Comparison of ENCODE assay signal across 21 mouse cellular contexts in genomic region chr8:105620211-105620610, GRCm38 (mm10). TPM values are rescaled to one million over a fixed set of nuclear protein-coding genes. Genes with fewer than 3 reads are reported as not detected.
A peak's percentile ranks its signal among the peaks of the same experiment; 100 is the strongest.
DNase-seq lines count a peak whose midpoint lies in the region; ATAC-seq and TF ChIP-seq lines count a peak whose summit lies in the region.
"Had no signal": no experiment of that assay in that cellular context is flagged by ENCODE, and none has a peak within 500 bp of the region (broad histone marks: within the 10 kb centered on the region; RNA-seq: fewer than 3 reads in every experiment).

No protein-coding gene starts in this region.

- no peaks in the 10 kb centered on the region for H3K79me2 ChIP-seq in myocyte (ENCODE audit: control insufficient read depth, insufficient read depth)

- no peak for TF ChIP-seq POLR2A in myocyte (IDR thresholded peaks at IDR 0.05; ENCODE audit: insufficient read length, low read depth)

- 88% methylated on average over 19 of the region's 19 CpGs for WGBS in heart, embryonic 10.5 days
- WGBS in liver, embryonic 13.5 days (ENCODE audit: insufficient replicate concordance): 81% methylated on average over 19 of the region's 19 CpGs
- WGBS in liver, embryonic 11.5 days: 89% methylated on average over 19 of the region's 19 CpGs

- H3K27ac ChIP-seq in heart, embryonic 10.5 days: no peak overlapping the region
- no peak overlapping the region for H3K27ac ChIP-seq in liver, embryonic 13.5 days
- no peak overlapping the region for H3K27ac ChIP-seq in liver, embryonic 11.5 days (ENCODE audit: low read depth, low read length)
- H3K27ac ChIP-seq: embryonic facial prominence, embryonic 10.5 days; forebrain, embryonic 13.5 days; gastrocnemius, adult 2 months; hindbrain, embryonic 12.5 days had no signal

- H3K9ac ChIP-seq in liver, embryonic 13.5 days: peak overlapping the region; percentile 17; the same call in 1 of the 2 replicates
- no peak overlapping the region for H3K9ac ChIP-seq in liver, embryonic 11.5 days (ENCODE audit: low read depth, low read length)
- H3K9ac ChIP-seq: forebrain, embryonic 13.5 days; hindbrain, embryonic 12.5 days had no signal

- no peak overlapping the region for H3K4me3 ChIP-seq in heart, embryonic 10.5 days
- no peak overlapping the region for H3K4me3 ChIP-seq in liver, embryonic 13.5 days (replicated peaks)
- H3K4me3 ChIP-seq in liver, embryonic 11.5 days (ENCODE audit: low read depth, low read length): no peak overlapping the region
- no peak overlapping the region for H3K4me3 ChIP-seq in myocyte
- H3K4me3 ChIP-seq: embryonic facial prominence, embryonic 10.5 days; forebrain, embryonic 13.5 days; gastrocnemius, adult 2 months; hindbrain, embryonic 12.5 days had no signal

- H3K9me3 ChIP-seq in heart, embryonic 10.5 days: no peaks in the 10 kb centered on the region
- H3K9me3 ChIP-seq in liver, embryonic 13.5 days (replicated peaks): no peaks in the 10 kb centered on the region
- H3K9me3 ChIP-seq in liver, embryonic 11.5 days (ENCODE audit: control insufficient read depth, low read length): no peaks in the 10 kb centered on the region
- H3K9me3 ChIP-seq: embryonic facial prominence, embryonic 10.5 days; forebrain, embryonic 13.5 days; hindbrain, embryonic 12.5 days had no signal

- no peaks in the 10 kb centered on the region; the same call in 1 of the 2 replicates for H3K27me3 ChIP-seq in heart, embryonic 10.5 days (ENCODE audit: insufficient read depth, poor library complexity, severe bottlenecking)
- H3K27me3 ChIP-seq in liver, embryonic 13.5 days: no peaks in the 10 kb centered on the region
- no peaks in the 10 kb centered on the region for H3K27me3 ChIP-seq in liver, embryonic 11.5 days (replicated peaks; ENCODE audit: control insufficient read depth, insufficient read depth, low read length)
- H3K27me3 ChIP-seq in myocyte (ENCODE audit: control insufficient read depth, insufficient read depth, insufficient read length): no peaks in the 10 kb centered on the region

- intact Hi-C loops in heart, postnatal 14 days (cut with DNase I): no loop called here

- no peak overlapping the region for H3K4me2 ChIP-seq in liver, embryonic 13.5 days
- H3K4me2 ChIP-seq in liver, embryonic 11.5 days: no peak overlapping the region
- no peak overlapping the region for H3K4me2 ChIP-seq in myocyte (ENCODE audit: low read depth)
- H3K4me2 ChIP-seq: forebrain, embryonic 13.5 days; hindbrain, embryonic 12.5 days had no signal

- peaks cover 33% of the 10 kb centered on the region for H3K4me1 ChIP-seq in heart, embryonic 10.5 days
- peaks cover 21% of the 10 kb centered on the region for H3K4me1 ChIP-seq in liver, embryonic 13.5 days (replicated peaks)
- peaks cover 14% of the 10 kb centered on the region for H3K4me1 ChIP-seq in liver, embryonic 11.5 days (replicated peaks; ENCODE audit: control insufficient read depth, insufficient read depth, low read length)

- no peak overlapping the region for H3ac ChIP-seq in myocyte (ENCODE audit: control insufficient read depth, insufficient read length)

- peak; percentile 73 for DNase-seq in heart, embryonic 10.5 days (ENCODE audit: low spot score)
- no peak for DNase-seq in heart, postnatal 14 days
- no peak for DNase-seq in liver, embryonic 13.5 days
- DNase-seq in liver, embryonic 11.5 days (ENCODE audit: low spot score): no peak
- peak; percentile 17 for DNase-seq in thymus, postnatal 25 days
- no peak for DNase-seq in thymus, adult 18-20 months
- no peak for DNase-seq in natural killer cell, adult 2 months (ENCODE audit: low spot score in 2 of 2)
- DNase-seq: adrenal gland, adult 8-10 months; adrenal gland, postnatal 36 days; cerebellum, adult 2 months; cerebellum, postnatal 10 days; gastrocnemius, adult 2 months; gastrocnemius, postnatal 25 days; heart, postnatal 4 days had no signal

- H3K36me3 ChIP-seq in heart, embryonic 10.5 days: peaks cover 84% of the 10 kb centered on the region
- peaks cover 73% of the 10 kb centered on the region for H3K36me3 ChIP-seq in liver, embryonic 13.5 days
- peaks cover 53% of the 10 kb centered on the region for H3K36me3 ChIP-seq in liver, embryonic 11.5 days (ENCODE audit: control insufficient read depth, insufficient read depth, low read length)
- peaks cover 34% of the 10 kb centered on the region for H3K36me3 ChIP-seq in myocyte (ENCODE audit: control insufficient read depth, insufficient read depth)

- ATAC-seq in liver, embryonic 13.5 days (ENCODE audit: low read depth): no peak
- no peak for ATAC-seq in liver, embryonic 11.5 days (replicated peaks; ENCODE audit: low FRiP score)
- ATAC-seq: forebrain, embryonic 13.5 days; hindbrain, embryonic 16.5 days had no signal

TF ChIP-seq in myocyte, 11 proteins besides CTCF, POLR2A, EP300 and RAD21:
- TF ChIP-seq TCF12 (IDR thresholded peaks at IDR 0.05; ENCODE audit: insufficient read depth, poor library complexity, severe bottlenecking): no peak
- TF ChIP-seq CEBPB (IDR thresholded peaks at IDR 0.05; ENCODE audit: insufficient read depth, poor library complexity, severe bottlenecking): no peak
- no peak for TF ChIP-seq MYOD1 (IDR thresholded peaks at IDR 0.05; ENCODE audit: control insufficient read depth in 1 of 3, insufficient read length in 2 of 3, low read depth in 2 of 3)
- TF ChIP-seq REST (IDR thresholded peaks at IDR 0.05; ENCODE audit: insufficient read depth, insufficient read length): no peak
- no peak for TF ChIP-seq E2F4 (IDR thresholded peaks at IDR 0.05; ENCODE audit: insufficient read depth)
- peak; percentile 46 for TF ChIP-seq POLR2AphosphoS2 (IDR thresholded peaks at IDR 0.05; ENCODE audit: insufficient read length, low read depth)
- no peak for TF ChIP-seq MYOG (IDR thresholded peaks at IDR 0.05; ENCODE audit: control insufficient read depth in 1 of 3, insufficient read depth in 1 of 3, insufficient read length in 2 of 3, low read depth in 2 of 3)

RNA-seq across cellular contexts. Expression of gene Ripor1, which starts 15.2 kb away (rescaled TPM):
- 34.8 and 37.3 TPM in 2 replicates for polyA plus RNA-seq in heart, embryonic 10.5 days (2016; fragmentation: Nextera tagmentation; extraction: Ambion mirVana)
- total RNA-seq in heart, postnatal 14 days (2021): 10 to 100 TPM; 46.0 to 49.0 TPM
- polyA plus RNA-seq in liver, embryonic 13.5 days (2015; fragmentation: Nextera tagmentation; extraction: Ambion mirVana): 7.2 and 9.0 TPM in 2 replicates
- 31.4 and 33.0 TPM in 2 replicates for polyA plus RNA-seq in liver, embryonic 11.5 days (2014; fragmentation: Nextera tagmentation; extraction: Ambion mirVana)
- 47.6 TPM for polyA plus RNA-seq in myocyte (2012; fragmentation: generic; extraction: Trizol)

RNA-seq across cellular contexts. Expression of gene Ctcf, which starts 16.2 kb away (rescaled TPM):
- polyA plus RNA-seq in heart, embryonic 10.5 days (2016; fragmentation: Nextera tagmentation; extraction: Ambion mirVana): 70.3 and 103 TPM in 2 replicates
- total RNA-seq in heart, postnatal 14 days (2021): 10 to 100 TPM; 43.8 to 44.6 TPM
- polyA plus RNA-seq in liver, embryonic 13.5 days (2015; fragmentation: Nextera tagmentation; extraction: Ambion mirVana): 69.1 and 75.8 TPM in 2 replicates
- polyA plus RNA-seq in liver, embryonic 11.5 days (2014; fragmentation: Nextera tagmentation; extraction: Ambion mirVana): 79.0 and 83.2 TPM in 2 replicates
- polyA plus RNA-seq in myocyte (2012; fragmentation: generic; extraction: Trizol): 17.6 TPM

RNA-seq across cellular contexts. Expression of gene Agrp, which starts 17.0 kb away (rescaled TPM):
- polyA plus RNA-seq in heart, embryonic 10.5 days (2016; fragmentation: Nextera tagmentation; extraction: Ambion mirVana): 0.31 and 0.35 TPM in 2 replicates
- total RNA-seq in heart, postnatal 14 days (2021): not detected
- polyA plus RNA-seq in liver, embryonic 13.5 days (2015; fragmentation: Nextera tagmentation; extraction: Ambion mirVana): 0.15 and 0.41 TPM in 2 replicates
- 0.53 TPM in 1 of 2 replicates, not detected in the other for polyA plus RNA-seq in liver, embryonic 11.5 days (2014; fragmentation: Nextera tagmentation; extraction: Ambion mirVana)
- 0.47 TPM for polyA plus RNA-seq in myocyte (2012; fragmentation: generic; extraction: Trizol)
- total RNA-seq: granulocyte monocyte progenitor cell, adult 5-6 weeks; heart, postnatal 4 days had no signal
- polyA plus RNA-seq: heart, embryonic 16.5 days had no signal

RNA-seq across cellular contexts. Expression of gene Atp6v0d1, which starts 54.4 kb away (rescaled TPM):
- 69.7 and 70.6 TPM in 2 replicates for polyA plus RNA-seq in heart, embryonic 10.5 days (2016; fragmentation: Nextera tagmentation; extraction: Ambion mirVana)
- total RNA-seq in heart, postnatal 14 days (2021): 10 to 100 TPM; 57.2 to 57.8 TPM
- 49.4 and 52.7 TPM in 2 replicates for polyA plus RNA-seq in liver, embryonic 13.5 days (2015; fragmentation: Nextera tagmentation; extraction: Ambion mirVana)
- polyA plus RNA-seq in liver, embryonic 11.5 days (2014; fragmentation: Nextera tagmentation; extraction: Ambion mirVana): 74.2 and 76.3 TPM in 2 replicates
- 126 TPM for polyA plus RNA-seq in myocyte (2012; fragmentation: generic; extraction: Trizol)

Comparison
In these comparisons a context has a peak if more than half of its experiments do, and no peak if none do; other contexts are left out.
1. DNase-seq: peak in heart, embryonic 10.5 days (single experiment) and thymus, postnatal 25 days (single experiment); none in heart, postnatal 14 days (0 of 2), liver, embryonic 13.5 days (single experiment), liver, embryonic 11.5 days (single experiment), thymus, adult 18-20 months (0 of 2) and natural killer cell, adult 2 months (0 of 2).